Mouse (Mus musculus) right cerebral cortex, adult 18-20 months (tissue): ENCODE data around the gene Il33.
A peak's percentile ranks its signal among the peaks of the same experiment; 100 is the strongest.
"Not testable (repeated sequence)": the region's sequence is repeated elsewhere in the genome, so short reads cannot be mapped to it uniquely, and the experiment has no call there.

Source experiments
- DNase-seq: peaks from one replicate; pipeline ENCODE4 v3.0.0; 2022; ENCODE audit warnings: mixed read lengths

Il33 gene

DNA sequence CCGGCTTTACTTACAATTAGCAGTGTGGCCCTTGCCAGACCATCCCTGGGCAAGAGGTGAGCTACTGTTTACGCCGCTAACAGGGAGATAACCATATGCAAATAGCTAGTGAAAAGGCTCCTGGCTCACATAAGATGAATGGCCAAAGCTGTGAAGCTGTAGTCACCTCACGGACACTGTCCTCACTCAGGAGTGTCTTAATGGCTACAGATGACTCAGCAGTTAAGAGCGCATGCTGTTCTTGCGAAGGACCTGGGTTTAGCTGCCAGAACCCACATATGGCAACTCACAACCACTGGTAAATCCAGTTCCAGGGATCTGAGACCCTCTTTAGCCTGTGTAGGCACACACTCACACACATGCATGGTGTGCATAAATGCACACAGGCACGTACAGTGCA, 16.3 kb downstream of the Il33 start:
- DNase-seq = no peak

- DNase-seq = no peak
These were observed 17.4 kb downstream of the Il33 start for GRCm38 (mm10) chr19:29942358-29942757.

DNA sequence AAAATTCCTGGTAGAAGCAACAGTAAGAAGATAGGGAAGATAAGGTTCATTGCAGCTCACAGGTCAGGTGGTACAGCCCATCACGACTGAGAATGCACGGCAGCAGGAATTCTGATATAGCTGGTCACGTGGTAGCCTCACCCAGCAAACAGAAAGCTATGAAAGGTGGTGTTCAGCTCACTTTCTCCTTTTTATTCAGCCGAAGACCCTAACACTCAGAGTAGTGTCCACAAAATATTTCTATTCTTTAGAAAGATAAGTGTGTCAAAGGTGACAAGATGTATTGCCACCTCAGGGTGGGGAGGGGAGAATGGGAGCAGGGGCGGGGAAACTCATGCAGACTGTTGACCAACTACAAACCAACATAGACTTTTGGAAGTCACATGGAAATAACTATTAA, 19.5 kb downstream of the Il33 start:
- DNase-seq = no peak

DNA sequence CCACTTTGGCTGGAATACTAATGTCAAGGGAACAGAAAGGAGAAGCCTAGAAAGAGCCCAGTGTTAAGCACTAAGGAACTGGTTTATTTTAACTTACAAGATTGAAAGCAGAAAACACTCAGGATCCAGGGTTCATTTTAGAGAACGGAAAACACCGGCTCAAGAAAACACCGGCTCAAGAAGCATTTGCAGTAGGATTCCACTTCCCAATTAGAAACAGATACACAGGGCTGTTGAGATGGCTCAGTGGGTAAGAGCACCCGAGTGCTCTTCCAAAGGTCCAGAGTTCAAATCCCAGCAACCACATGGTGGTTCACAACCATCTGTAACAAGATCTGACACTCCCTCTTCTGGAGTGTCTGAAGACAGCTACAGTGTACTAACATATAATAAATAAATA, 20.0 kb downstream of the Il33 start:
- DNase-seq = not testable (repeated sequence)

DNA sequence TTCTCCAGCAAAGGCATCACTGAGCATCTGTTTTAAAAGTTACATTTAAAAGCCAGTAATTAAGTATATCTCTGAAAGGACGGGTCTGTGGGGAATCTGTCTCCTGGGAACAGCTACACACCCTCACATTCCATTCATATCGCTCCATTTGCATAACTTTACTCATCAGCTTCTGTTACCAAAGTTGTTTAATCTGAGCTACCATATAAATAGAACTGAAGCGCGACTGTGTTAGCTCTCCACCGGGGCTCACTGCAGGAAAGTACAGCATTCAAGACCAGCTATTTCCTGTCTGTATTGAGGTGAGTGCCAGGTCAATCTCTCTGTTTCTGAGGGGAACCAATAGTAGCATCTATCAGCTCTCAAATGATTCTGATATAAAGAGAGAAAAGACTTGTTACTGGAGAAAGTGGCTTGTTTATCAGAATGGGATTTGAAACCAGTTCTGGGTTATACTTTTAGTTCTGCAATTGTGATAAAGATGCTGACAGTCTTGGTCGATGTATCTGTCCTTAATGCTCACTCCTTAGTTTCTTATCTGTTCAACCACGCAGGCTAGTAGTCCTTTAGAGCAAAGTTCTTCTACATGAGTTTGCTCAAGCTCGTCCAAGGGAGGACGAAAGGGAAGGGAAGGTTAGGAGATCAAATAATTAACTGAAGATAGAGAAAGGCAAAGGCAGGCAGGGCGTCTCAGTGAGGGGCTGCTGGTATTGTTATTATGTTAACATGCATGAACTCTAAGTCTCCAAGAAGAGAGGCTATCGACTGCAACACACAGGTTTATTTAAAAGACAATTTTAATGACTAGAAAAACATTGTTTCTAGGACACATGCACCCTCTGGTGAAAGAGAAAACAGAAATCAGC, 20.9 kb downstream of the Il33 start:
- DNase-seq = peak; percentile 15

DNA sequence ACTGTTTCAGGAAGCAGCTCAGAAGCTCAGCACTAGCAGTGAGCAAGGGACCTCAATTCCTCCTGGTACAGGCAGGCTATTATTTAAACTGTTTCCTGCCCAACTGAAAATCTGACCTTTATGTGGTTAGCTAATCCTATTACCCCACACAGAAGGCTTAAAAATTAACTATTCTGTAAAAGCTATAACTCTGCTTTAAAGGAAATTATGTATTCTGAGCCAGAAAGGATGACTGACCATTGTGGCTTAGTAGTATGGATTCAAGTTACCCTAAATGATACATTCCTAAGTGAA, 21.5 kb downstream of the Il33 start:
- DNase-seq = no peak

GRCm38 (mm10) chr19:29947056-29947455, 22.1 kb downstream of the Il33 start:
- DNase-seq = no peak

- peak; percentile 73 for DNase-seq
These were observed 23.2 kb downstream of the Il33 start for GRCm38 (mm10) chr19:29947891-29948801.

- no peak for DNase-seq
These were observed 27.6 kb downstream of the Il33 start for GRCm38 (mm10) chr19:29952538-29952937.

DNA sequence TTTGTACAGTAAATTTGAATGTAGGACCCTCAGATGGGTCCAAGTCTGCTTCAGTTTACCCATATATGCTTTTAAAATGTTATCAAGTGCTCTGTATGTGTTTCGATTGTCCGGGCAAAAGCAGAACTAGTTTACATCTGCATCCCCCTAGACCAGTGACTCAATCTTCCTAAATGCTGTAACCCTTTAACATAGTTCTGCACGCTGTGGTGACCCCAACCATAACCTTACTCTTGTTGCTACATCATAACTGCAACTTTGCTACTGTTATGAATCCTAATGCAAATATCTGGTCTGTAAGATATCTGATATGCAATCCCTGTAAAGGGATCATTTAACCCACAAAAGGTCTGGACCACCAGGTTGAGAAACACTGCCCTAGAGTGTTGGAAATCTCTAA, 28.9 kb downstream of the Il33 start:
- no peak for DNase-seq

DNA sequence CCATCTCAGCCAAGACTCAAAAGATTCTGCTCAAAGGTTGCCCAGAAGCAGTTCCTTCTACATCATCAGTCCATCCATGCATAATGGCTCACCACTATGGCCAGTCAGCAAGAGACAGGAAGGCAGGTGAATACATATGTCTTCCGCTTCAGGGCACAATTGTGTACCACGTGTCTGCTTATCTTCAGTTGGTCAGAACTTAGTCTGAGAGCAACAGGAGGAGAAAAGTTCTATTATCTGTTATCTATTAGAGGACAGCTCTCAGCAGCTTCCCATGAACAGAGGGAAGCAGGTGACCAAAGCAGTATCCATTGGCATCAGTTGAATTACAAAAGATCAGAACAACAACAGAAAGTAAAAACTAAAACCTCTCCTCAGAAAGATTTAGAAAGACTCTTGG, 30.5 kb downstream of the Il33 start:
- DNase-seq = no peak

- no peak for DNase-seq
These were observed 36.0 kb downstream of the Il33 start for GRCm38 (mm10) chr19:29960906-29961305.

DNA sequence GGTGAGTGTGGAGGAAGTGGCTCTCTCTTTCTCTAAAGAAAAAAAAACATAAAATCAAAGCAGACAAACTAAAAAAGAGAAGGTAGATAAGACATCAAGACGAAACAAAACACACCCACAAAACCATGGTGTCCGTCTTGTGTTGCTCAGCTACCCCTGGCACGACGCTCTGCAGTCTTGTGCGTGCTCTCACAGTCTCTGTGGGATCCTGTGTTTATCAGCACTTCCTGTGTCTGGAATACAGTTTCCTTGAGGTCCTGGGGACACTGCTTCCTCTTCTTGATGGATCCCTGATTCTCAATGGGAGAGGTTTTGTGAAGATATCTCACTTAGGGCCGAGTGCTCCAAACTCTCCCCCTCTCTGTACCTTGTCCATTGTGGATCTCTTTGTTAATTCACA, 36.9 kb downstream of the Il33 start:
- DNase-seq = no peak

GRCm38 (mm10) chr19:29963598-29964092, 38.7 kb downstream of the Il33 start:
- DNase-seq = no peak

GRCm38 (mm10) chr19:29967960-29968359, 43.0 kb downstream of the Il33 start:
- DNase-seq = no peak

DNA sequence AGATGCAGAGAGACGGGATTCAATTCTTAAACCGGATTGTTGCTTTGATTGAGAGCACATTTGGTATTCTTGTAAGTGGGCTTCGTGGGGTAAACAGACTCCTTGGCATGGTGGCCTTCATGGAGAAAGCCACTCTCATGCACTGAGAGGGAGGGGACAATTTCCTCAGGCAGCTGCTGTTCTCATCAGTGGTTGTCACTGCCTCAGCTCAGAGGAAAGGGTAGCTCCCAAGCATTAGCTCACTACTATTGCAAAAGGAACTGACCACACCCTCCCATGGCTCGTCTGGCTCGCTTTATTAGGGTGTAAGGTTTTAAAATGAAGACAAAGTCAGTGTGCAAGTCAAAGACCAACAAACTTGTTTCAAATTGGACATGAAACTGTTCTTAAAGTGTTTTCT, 48.5 kb downstream of the Il33 start:
- DNase-seq = no peak

GRCm38 (mm10) chr19:29978847-29979246, 53.9 kb downstream of the Il33 start:
- peak; percentile 6 for DNase-seq

DNA sequence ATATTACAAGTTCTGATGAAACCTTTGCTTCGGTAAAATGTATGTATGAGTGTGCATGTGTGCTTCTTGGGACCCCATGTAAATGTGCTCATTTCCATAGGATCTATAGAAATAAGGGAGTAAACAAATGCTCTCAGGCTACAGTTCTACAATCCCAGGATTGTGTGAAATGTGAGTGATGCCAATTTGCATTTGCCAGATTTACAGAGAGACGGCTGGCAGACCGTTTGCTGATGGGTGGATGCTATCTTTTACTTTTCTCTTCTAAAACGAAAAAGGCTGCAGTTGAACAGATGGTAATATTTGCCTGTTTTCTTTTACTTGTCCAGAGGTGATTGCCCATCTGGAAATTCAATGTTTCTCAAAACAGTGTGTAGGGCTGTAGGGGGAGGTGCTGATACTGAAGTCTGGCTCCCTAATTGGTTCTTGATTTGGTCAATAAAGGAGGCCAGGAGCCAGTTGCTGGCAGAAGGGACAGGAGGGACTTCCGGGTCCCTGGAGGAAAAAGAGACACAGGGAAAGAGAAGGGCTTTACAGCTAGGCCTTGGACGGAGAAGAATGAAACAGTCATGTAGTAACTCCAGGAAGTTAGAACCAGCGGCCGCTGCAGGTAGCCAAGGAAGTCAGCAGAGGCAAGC, 54.7 kb downstream of the Il33 start:
- peak; percentile 4 for DNase-seq

DNA sequence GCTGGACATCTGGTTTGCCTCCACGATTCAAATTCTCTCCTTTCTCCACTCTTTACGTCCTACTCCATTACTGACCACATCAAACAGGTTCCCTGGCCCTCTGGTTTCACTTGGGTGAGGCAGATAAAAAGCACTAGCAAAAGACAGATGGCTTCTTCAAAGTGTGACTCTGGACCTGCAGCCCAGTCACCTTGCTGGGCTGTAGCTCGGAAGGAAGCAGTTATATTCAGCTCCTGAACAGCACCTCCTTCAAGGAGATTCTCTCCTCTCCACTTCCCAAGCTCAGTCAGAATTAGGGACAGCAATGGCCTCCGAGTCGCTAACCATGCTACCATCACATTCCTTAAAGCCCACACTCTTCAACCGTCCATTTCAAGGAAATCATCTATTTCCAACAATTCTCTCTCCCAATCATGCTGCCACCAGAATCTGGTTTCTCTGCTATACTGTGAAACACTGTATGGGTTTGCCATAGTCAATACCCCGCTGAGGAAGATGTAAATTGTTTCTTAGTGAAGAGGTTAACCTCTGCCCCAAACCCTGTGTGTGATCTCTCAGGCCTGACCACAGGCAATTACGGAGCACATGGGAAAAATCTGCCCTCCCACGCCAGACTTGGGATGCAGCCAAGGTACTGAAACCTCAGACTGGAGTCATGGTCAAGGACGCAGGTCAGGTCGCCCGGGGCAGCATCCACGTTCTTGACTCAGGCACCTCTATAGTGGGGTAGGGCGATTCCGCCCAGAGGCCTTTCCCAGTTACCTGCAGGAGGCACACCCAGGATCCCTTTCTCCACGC, 59.5 kb downstream of the Il33 start:
- DNase-seq = no peak

DNA sequence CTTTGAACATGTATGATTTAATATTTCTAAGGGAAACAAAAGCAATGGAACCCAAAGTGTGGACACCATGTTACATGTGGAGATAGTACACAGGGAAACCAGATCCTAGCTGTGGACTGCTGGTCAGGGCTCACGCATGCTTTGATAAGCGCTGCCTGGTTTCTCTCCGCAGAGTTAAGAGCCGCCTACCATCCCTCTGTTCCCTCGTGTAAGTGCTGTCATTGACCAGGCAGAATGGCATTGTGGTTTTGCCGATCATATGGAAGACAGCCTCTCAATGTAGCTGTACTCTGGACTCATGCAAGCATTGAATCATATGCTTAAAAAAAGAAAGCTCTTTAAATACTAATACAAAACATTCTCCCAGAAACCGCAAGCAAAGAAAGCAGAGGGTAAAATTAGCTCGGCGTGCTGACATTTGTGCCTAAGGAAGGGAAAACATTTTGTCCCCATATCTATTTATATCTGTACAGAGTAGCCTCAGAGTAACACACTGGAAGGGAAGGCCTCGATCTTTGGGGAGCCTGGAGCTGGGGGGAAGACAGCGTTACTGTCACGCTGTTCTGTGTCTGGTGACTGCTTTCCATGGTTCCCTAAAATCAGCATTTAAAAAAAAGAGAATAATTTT, 61.7 kb downstream of the Il33 start:
- DNase-seq = peak; percentile 3

DNA sequence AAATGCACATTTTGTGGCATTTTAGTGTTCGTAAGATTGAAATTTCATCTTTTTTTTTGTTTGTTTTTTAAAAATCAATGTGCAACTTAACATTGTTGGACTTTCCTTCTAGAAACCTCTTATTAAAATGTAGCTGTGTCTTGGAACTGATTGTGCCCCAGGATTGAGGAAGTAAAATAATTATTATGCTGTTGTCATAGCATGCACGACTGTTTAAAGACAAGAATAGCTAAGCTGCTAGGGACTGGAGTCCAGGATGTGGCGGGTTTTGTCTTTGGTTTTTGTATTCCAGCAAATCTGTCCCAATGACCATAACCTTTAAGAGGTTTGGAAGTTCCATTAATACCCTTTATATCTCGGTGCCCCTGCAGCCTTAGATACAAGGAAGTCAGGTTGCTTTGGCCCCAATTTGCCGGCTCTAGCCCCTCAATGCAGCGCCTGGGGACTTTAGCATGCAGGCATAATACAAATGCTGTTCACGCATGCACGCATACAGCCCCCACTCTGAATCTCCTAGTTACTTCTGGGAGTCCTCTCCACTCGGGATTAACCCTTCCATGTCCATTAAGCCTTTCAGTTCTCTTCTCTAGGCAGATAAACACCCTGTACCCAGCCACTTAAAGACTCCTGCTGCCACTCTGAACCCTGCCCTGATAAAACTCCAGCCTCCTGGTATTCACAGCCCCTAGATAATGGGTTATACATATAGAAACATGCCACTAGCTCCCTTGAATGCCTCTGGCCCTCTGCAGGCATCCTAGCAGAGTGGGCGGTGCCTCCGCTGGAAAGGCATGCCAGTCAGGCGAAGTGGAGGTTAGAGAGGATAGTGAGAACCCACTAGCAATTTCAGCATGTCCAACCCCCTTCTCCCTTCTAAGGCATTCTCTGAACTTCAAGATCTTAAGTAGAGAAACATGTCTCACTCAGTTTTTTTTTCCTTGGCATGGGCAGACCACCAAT, 75.8 kb downstream of the Il33 start:
- no peak for DNase-seq
